In the genomic region with DNA sequence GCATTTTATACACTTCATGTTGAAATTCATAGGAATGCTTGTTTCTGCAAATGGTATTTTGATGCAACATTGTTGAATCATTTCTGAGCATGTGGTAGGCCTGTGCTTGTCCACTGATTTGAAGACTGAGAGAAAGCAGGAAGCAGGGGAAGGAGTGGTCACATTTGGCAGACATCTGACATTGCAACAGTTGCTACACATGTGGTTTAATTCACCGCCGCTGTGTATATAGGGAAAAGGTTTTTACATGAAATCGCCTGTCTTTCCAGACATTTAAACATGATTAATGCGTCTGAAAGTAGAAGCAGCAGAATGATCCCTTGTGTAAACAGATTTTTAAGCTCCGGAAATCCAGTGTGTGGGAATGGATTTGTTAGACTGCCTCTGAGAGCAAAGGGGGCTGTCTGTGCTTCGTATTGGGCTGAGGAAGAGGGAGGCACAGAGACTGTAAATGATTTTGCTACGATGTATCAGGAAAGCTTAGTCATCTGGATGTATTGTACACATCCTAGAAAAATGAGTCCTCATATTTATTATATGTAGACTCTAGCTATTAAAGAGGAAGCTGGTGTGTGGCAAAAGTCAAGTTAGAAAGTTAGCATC, we compare ENCODE assay signal across 9 mouse cellular contexts. TPM values are rescaled to one million over a fixed set of nuclear protein-coding genes. Genes with fewer than 3 reads are reported as not detected.
DNase-seq lines count a peak whose midpoint lies in the region; ATAC-seq and TF ChIP-seq lines count a peak whose summit lies in the region.
"Had no signal": no experiment of that assay in that cellular context is flagged by ENCODE, and none has a peak within 500 bp of the region (broad histone marks: within the 10 kb centered on the region; RNA-seq: fewer than 3 reads in every experiment).

No protein-coding gene starts in this region.

- H3K36me3 ChIP-seq in myocyte (ENCODE audit: control insufficient read depth, insufficient read depth): no peaks in the 10 kb centered on the region

- TF ChIP-seq POLR2A in myocyte (IDR thresholded peaks at IDR 0.05; ENCODE audit: insufficient read length, low read depth): no peak

- H3K4me3 ChIP-seq in myocyte: no peak overlapping the region

- no peaks in the 10 kb centered on the region for H3K27me3 ChIP-seq in myocyte (ENCODE audit: control insufficient read depth, insufficient read depth, insufficient read length)

- H3K79me2 ChIP-seq in myocyte (ENCODE audit: control insufficient read depth, insufficient read depth): no peaks in the 10 kb centered on the region

- DNase-seq in kidney, postnatal 4 days: peak; percentile 8 to 13
- no peak for DNase-seq in kidney, postnatal 14 days
- DNase-seq in hindlimb bud, embryonic 11.5 days (ENCODE audit: extremely low spot score, low read depth, low spot score): peak; percentile 8
- DNase-seq in ovary, adult 18-20 months (ENCODE audit: low spot score): no peak
- DNase-seq in thymus, postnatal 36 days: no peak
- DNase-seq: liver, postnatal 0 days had no signal

- 0 out of 2 replicates have a peak, but pooled peaks have one; percentile 29 for ATAC-seq in common myeloid progenitor, adult 5-6 weeks (replicated peaks; ENCODE audit: low read depth, poor library complexity, severe bottlenecking)
- ATAC-seq: inflammation-experienced regulatory T-cells, adult 6 months; liver, postnatal 0 days had no signal

- H3K4me2 ChIP-seq in myocyte (ENCODE audit: low read depth): peak overlapping the region; percentile 69

- no peak overlapping the region for H3ac ChIP-seq in myocyte (ENCODE audit: control insufficient read depth, insufficient read length)

TF ChIP-seq in myocyte, 11 proteins besides CTCF, POLR2A, EP300 and RAD21:
- TF ChIP-seq MYOD1 (IDR thresholded peaks at IDR 0.05; ENCODE audit: control insufficient read depth in 1 of 3, insufficient read length in 2 of 3, low read depth in 2 of 3) (peak in 1 of 3 experiments; percentile 45), REST (IDR thresholded peaks at IDR 0.05; ENCODE audit: insufficient read depth, insufficient read length) (no peak), MAX (IDR thresholded peaks at IDR 0.05; ENCODE audit: low read depth) (peak; percentile 92), CEBPB (IDR thresholded peaks at IDR 0.05; ENCODE audit: insufficient read depth, poor library complexity, severe bottlenecking) (peak; percentile 89), SRF (IDR thresholded peaks at IDR 0.05; ENCODE audit: control insufficient read depth, insufficient read length, low read depth) (no peak)
TF ChIP-seq in myocyte: peak in this region for 3.

RNA-seq across cellular contexts. Expression of a gene that starts 24.6 kb away (rescaled TPM):
- not detected in 2 replicates for total RNA-seq in common myeloid progenitor, adult 5-6 weeks (2017)
- 1.3 TPM for polyA plus RNA-seq in myocyte (2012; fragmentation: generic; extraction: Trizol)

RNA-seq across cellular contexts. Expression of a gene that starts 37.9 kb away (rescaled TPM):
- total RNA-seq in common myeloid progenitor, adult 5-6 weeks (2017): not detected in 2 replicates
- not detected for polyA plus RNA-seq in myocyte (2012; fragmentation: generic; extraction: Trizol)
- polyA plus RNA-seq: inflammation-experienced regulatory T-cells, adult 6 months had no signal

Comparison
In these comparisons a context has a peak if more than half of its experiments do, and no peak if none do; other contexts are left out.
1. DNase-seq: peak in kidney, postnatal 4 days (2 of 2) and hindlimb bud, embryonic 11.5 days (single experiment); none in kidney, postnatal 14 days (single experiment), ovary, adult 18-20 months (single experiment) and thymus, postnatal 36 days (0 of 2).